Mouse (Mus musculus) cerebellum, adult (tissue): ENCODE data around the gene Mgat4e.

Experiments
- ATAC-seq: cut with Nextera tagmentation; 2 replicates; pipeline ENCODE4 v1.9.2; 2017; ENCODE audit warnings: mild to moderate bottlenecking, moderate library complexity, mixed read lengths; ENCODE audit not compliant: insufficient number of reproducible peaks, low FRiP score, low TSS enrichment

Mgat4e gene

DNA sequence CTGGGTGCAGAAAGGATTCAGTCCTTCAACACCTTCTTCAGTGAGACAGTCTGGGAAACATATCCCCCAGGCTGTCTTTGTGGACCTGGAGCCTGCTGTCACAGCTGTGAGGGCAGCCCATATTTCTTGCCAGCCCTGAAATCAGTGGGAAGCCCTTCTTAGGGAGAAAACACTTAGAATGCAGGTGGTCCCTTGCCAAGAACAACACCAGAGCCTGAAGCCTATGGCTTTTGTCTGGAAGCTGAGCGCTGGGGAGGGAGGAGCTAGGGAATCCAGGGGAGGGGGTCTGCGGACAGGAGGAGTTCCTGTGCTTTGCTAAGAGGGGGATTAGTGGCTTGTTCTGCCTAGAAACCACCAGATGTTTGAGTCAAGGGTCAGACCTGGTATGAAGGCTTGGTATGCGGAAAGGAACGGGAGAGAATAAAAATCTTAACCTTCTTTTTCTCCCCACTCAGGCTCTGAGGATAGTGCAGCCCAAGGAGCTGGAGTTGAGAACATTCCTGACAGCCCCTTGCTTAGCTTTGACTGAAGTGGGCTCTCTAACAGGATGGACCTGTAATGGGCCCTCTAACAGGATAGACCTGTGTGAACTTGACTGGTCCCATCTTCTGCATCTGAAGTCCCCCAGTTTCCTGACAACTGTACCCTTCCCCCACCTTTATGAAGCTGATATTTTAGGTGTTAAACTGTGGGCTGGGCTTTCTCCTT is 32.8 kb downstream of the Mgat4e start:
- no peak for ATAC-seq

GRCm38 (mm10) chr1:134515891-134516290 is 33.6 kb downstream of the Mgat4e start:
- no peak for ATAC-seq

- no peak for ATAC-seq
Measured at GRCm38 (mm10) chr1:134513876-134514590, 35.4 kb downstream of the Mgat4e start.

DNA sequence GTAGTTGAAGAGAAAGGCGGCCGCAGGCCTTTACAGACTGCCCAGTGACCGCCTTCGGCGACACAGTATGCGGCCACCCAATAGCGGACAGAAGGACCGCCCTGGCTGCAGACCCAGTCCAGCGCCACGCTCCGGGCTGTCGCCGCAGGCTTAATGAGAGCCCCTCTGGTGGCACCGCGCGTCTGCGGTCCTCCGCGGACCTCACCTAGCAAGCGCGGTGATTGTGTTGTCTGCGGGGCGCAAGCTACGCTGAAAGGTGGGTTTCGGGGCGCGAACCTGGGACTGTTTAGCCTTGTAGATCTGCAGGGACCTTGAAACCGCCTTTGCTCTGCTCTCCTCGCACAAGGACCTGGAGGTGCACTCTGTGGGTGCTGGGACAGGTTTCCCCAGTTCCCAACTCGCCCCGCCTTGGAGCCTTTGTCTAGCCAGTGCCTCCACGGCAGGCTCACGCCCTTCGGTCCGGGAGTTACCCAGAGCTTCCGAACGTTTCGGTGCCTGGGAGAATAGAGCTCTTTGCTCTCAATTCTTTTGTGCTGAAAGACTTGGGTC is 36.1 kb downstream of the Mgat4e start:
- ATAC-seq, result no peak; the same call in 1 of the 2 replicates

DNA sequence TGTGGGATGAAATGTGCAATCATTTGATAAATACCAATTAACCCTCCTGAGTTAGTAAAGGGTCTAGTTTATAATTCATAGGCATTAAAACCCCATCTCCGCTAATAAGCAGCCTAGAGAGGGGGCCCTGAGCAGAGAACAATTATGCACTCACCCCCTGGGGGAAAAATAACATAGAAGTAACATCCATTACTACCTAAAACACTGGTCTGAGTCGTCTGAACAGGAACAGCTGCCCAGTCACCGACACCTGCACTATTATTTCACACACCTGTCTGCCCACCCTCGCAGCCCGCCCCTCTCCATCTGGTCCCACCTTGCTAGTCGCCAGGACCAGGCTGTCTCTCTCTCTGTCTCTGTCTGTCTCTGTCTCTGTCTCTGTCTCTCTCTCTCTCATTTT is 36.9 kb downstream of the Mgat4e start:
- ATAC-seq, result no peak

DNA sequence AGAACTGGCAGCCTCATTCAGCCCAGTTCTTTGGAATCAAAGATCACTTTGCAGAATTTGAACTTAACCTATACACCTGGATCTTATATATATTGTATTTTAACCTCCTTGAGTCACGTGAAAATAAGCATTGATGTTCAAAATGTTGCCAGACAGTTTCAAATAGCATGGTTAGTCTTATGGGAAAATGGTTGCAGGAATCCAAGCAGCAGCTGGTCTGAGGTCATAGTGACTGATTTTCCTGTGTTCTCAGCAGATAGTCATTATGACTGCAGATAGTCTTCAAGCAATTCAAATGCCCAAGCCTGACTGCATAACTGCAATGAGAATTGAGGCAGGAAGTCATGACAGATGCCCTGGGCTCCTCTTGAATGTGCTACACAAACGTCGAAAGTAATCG is 37.3 kb downstream of the Mgat4e start:
- no peak for ATAC-seq

- no peak for ATAC-seq
Measured at GRCm38 (mm10) chr1:134510018-134510417, 39.5 kb downstream of the Mgat4e start.

GRCm38 (mm10) chr1:134506201-134506600 is 43.3 kb downstream of the Mgat4e start:
- ATAC-seq, result no peak

- ATAC-seq, result no peak
Measured at GRCm38 (mm10) chr1:134500916-134501315, 48.6 kb downstream of the Mgat4e start.

- no peak for ATAC-seq
Measured at GRCm38 (mm10) chr1:134495991-134496390, 53.5 kb downstream of the Mgat4e start.

- no peak for ATAC-seq
Measured at GRCm38 (mm10) chr1:134495216-134495539, 54.3 kb downstream of the Mgat4e start.

DNA sequence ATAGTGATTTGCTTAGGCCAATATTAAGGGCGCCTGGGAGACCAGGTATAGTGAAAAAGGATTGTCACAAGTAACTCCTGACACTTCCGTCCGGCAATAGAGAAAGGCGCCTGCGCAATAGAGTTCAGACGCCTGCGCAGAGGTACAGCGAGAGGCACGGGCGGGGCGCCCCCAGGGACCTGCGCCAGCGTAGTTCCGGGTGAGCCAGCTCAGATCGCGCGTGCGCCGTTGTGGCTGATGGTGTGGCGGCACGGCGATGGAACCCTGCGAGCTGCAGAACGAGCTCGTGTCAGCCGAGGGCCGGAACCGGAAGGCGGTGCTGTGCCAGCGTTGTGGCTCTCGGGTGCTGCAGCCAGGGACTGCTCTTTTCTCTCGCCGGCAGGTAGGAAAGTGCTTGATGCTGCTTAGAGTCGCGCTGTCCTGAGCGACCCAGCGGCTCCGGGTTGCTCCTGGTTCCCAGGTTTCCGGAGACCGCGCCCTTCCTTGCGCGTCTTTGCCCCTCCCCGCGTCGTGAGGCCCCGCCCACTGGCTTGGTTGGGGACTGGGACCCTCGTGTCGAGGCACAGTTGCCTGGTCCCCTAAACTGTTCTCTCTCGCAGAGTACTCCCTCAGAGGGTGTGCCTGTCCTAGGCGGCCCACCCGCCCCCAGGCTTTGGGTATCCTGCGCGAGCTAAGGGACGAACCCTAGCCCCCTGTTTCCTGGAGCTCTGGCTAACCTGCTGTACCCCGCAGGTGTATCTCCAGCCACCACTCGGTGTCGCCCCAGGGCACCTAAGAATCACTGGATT is 54.9 kb downstream of the Mgat4e start, which contains the start of gene Rabif:
Rabif (plus strand) TSS at position 221 of the 788 bp plus-strand sequence.
- peak; percentile 97 for ATAC-seq

DNA sequence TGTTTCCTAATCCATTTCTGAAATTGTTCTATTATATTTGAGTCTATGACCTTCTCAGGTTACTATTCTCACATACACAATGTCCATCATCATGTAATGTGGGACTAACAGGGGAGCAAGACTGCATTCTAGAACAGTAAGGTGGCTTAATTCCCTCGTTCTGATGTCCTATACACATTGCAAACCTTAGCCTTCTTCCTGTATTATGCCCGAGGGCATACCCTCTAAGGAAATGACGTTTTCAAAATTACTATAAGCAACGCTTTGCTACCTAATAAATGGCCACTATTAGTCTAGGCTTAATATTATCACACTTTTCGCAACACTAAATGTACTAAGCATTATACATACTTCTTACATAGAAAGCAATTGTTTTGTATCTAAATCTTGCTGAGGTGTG is 55.5 kb downstream of the Mgat4e start:
- no peak for ATAC-seq

DNA sequence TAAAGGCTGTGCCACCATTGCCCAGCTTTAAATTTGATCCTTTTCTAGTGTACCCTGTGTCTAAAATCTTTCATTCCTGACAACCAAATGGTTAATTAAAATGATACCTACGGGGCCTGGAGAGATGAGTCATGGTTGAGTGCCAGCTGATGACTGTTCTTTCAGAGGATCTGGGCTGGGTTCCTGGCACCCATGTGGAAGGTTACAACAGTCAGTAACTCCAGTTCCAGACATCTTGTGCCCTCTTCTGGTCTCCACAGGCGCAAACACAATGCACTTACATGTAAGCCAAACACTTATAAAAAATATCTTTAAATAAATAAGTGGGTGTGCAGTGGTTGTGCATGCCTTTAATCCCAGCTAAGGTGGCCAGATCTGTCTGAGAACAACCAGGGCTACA is 56.0 kb downstream of the Mgat4e start:
- no peak for ATAC-seq

GRCm38 (mm10) chr1:134492276-134492675 is 57.2 kb downstream of the Mgat4e start:
- no peak for ATAC-seq
